Mouse (Mus musculus) thymus, postnatal 10 days (tissue): ENCODE measurements at regions not wholly inside any gene's neighbourhood (a gene's known extent, or its start where the extent isn't known, plus 50 kb on each side); places are given as distances from the start of the nearest gene placed in this dataset.
"Not testable (repeated sequence)": the region's sequence is repeated elsewhere in the genome, so short reads cannot be mapped to it uniquely, and the experiment has no call there.

Experiments
- DNase-seq, 2 experiments: peaks; one replicate each; pipeline ENCODE4 v3.0.0; 2021; ENCODE audit warnings: low spot score in 2 of 2

DNA sequence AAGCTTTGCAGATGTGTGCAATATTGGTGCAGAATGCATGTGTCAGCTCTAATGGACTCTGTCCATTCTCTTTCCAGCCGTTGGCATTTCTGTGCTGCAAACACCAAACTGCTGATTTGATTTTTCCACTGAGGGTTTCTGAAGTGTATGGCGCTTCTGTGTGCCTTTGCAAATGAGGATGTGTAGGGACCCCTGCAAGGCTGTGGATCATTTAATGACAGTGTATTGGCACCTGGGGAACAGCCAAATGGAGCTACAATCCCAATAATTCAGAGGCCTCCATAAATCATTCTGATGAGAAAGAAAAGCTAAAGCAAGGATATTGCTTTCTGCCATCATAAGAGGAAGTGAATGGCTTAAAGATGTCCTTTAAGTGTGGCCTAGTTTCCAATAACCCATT lies 305.9 kb upstream of the Pkdcc start:
- no peak for DNase-seq

DNA sequence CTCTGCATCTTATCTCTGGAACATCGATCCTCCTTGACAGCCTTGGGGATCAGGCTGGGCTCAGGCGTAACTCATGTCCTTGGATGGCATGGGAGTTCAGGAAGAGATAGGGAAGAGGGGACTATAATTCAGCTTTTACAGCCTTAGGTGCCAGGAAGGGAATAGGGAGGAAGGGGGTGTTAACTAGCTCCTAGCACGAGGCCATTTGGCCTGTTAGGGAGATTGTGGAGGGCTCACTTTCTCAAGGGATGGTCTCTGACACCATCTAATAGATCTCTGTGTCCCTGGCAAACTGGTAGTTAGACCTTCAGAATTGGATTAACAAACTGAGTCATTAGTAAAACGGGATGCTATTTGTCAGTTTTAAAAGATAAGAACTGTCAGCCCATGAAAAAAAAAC lies 292.1 kb upstream of the Pkdcc start:
- DNase-seq = not testable (repeated sequence)

DNA sequence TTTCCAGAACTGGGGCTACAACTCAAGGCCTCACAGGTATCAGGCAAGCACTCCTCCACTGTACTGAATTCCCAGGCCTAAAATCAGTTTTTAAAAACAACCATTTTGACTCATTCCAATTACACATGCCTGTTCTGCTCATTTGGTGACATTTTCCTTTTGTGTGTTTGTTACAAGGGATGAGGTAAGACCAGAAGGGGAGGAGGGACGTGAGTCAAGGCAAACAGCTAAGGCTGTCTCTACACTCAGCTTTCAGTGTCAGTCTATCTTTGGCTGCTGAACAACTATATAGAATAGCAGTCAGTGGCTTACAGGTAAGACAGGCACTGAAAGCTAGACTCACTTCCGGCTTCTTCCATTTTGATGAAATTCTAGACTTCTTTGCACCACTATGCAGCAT lies 289.3 kb upstream of the Pkdcc start:
- no peak for DNase-seq

- DNase-seq = no peak
These were observed 287.4 kb upstream of the Pkdcc start for GRCm38 (mm10) chr17:82927681-82928080.

- DNase-seq = no peak
These were observed 285.6 kb upstream of the Pkdcc start for GRCm38 (mm10) chr17:82929511-82929910.

- DNase-seq = no peak
These were observed 284.4 kb upstream of the Pkdcc start for GRCm38 (mm10) chr17:82930738-82931137.

DNA sequence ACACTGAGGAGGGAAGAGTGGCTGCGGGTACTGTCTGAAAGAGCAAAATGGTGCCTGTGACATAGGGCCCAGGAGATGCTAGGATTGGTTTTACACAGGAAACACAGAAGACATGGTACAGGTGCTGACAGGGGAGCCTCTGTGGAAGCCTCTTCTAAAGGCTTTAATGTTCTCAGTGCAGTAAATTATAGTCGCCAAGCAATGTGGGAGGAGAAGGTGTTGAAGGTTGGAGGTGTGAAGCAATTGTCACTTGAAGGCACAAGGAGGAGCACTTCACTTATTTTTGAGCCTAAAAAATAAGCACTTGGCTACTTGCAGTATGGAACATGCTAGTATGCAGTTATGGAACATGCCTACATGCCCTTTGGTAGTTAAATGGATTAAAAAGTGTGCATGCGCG lies 283.6 kb upstream of the Pkdcc start:
- no peak for DNase-seq

GRCm38 (mm10) chr17:82936836-82937235 lies 278.3 kb upstream of the Pkdcc start:
- no peak for DNase-seq

GRCm38 (mm10) chr17:82946083-82946482 lies 269.0 kb upstream of the Pkdcc start:
- DNase-seq = no peak

- no peak for DNase-seq
These were observed 265.3 kb upstream of the Pkdcc start for GRCm38 (mm10) chr17:82949794-82950193.

DNA sequence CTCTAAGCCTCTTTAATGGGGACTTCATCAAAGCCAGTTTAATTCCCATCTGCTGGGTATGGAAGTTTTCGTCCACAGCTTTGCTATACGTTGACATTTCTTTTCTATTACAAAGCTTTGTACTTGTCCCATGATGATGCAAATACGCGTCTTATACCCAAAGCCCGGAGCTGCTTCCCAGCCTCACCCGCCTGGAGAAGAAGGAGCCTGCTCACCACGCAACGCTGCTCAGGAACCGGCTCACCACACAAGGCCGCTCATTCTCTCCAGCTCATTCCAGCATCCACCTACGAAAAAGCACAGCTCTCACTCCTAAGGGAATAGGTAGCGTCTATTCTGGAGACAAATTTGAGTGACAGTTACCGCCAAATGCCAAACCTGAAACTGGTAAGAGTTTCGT lies 264.8 kb upstream of the Pkdcc start:
- no peak for DNase-seq

DNA sequence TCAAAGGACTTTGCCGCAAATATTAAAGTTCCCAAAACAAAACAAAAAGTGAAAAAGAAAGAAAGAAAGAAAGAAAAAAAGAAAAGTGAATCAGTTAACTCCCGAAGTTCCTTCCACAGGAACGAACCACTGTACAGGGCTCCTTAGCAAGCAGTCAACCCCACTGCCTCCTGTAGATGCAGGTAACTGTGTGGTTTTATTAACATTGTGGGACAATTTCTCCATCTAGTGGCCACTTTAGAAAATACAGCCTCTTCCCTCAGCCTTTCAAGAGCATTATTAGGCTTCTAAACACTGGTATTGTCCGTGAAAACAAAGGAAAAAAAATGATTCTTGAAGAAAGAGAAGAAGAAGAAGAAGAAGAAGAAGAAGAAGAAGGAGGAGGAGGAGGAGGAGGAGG lies 257.7 kb upstream of the Pkdcc start:
- peak in 1 of 2 experiments; percentile 7 for DNase-seq

- DNase-seq = no peak
These were observed 251.7 kb upstream of the Pkdcc start for GRCm38 (mm10) chr17:82963374-82963773.

DNA sequence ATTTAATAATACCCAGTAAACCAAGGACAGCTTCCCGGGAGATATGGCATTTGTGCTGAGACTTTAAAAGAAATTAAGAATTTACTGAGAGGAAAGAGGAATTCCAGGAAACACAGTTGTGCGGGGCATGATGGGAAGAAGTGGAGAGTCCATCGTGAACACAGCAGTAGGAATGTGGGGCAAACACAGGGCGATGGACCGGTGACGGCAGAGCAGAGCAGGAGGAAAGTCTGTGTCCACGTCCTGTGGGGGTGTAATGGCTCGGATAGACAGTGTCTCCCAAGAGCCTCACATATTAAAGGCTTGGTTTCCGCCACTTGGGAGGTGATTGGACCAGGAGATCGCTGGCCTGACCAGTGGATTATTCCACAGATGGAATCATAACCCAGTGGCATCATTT lies 215.4 kb upstream of the Pkdcc start:
- no peak for DNase-seq

DNA sequence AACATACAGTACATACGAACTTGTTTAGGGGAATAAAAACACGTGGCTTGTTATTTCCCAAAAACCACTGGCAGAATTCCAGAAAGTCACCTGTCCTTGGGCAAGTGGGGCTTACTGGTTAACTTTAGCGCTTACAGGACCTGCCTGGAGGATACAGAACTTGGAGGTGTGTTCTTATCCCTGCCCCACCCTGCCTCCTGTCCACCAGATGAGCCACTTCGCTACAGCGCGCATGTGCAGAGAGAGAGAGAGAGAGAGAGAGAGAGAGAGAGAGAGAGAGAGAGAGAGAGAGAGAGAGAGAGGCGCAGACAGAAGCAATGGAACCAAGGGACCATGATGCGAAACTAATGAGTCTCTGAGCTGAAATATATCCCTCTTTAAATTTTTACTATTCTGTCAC lies 214.7 kb upstream of the Pkdcc start:
- no peak for DNase-seq

DNA sequence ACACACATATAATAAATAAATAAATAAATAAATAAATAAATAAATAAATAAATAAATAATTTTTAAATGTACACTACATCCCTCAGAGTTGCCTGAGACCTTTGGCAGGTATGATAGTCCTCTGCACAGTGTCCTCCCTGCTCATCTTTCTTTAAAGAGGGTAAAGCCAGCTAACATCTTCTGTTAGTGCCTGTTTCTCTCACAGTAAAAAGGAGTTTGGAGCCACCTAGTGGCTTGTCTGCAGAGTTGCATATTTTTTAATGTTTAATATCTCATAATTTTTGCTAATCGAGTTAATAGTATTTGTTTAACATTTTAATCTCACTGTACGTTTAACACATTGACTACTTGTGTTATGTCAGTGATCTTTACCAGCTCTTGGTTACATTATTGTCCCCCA lies 213.5 kb upstream of the Pkdcc start:
- no peak for DNase-seq

DNA sequence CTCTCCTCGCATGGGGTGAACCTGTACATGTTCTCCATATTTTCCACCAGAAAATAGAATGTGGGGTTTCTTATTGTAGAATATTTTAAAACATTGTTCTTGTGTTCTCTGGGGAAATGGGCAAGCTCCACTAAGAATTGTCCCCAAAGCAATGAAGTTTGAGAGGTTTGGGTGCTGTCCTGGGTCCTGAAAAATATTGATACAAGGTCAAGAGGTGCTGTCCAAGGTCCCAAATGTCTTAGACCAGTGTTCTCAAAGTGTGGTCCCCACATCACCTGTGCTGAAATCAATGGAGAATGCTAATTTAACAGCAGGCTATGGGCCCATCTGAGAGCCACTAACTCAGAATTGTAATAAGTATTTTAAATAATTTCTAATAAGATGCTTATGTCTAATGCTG lies 204.2 kb upstream of the Pkdcc start:
- DNase-seq = no peak

- no peak for DNase-seq
These were observed 199.4 kb upstream of the Pkdcc start for GRCm38 (mm10) chr17:83015656-83016055.

DNA sequence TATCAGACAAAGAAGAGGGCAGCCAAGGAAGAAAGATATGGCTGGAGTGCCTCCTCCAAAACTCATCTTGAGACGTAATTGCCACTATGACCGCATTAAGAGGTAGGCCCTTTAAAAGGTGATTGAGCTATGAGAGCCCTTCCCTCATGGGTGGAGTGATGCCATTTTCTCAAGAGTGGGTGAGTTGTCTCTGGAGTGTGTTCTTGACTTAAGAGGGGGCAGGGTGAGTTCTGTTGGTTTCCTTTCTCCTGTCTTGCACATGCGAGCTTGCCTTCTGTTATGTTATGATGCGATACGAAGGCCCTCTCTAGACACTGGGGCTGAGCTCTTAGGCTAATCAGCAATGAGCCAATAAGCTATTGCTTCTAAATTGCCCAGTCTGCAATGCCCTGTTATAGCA lies 198.2 kb upstream of the Pkdcc start:
- DNase-seq = no peak

- no peak for DNase-seq
These were observed 195.8 kb upstream of the Pkdcc start for GRCm38 (mm10) chr17:83019267-83019666.

GRCm38 (mm10) chr17:83020576-83020975 lies 194.5 kb upstream of the Pkdcc start:
- no peak for DNase-seq

DNA sequence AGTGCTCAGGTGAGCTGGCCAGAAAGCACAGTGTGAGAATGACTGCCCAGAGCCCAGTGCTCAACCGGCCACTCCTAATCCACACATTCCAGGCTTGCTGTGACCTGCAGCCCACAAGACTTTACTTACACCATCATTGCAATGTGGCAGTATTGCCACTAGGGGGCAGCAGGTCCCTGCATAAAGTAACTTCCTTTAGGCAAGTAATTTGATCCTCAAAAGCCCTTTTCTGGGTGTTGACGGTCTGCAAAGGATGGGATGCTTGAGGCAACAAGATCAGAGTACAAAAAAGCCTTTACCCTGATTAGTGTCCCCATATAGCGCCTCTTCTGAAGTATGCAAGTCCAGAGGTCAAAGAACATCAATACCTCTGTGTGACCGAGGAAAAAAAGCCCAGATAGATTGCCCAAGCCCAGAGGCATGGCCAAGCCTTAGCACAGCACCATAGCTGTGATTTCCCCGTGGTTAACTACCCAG lies 189.7 kb upstream of the Pkdcc start:
- DNase-seq = peak; percentile 33 to 72

GRCm38 (mm10) chr17:83034914-83035573 lies 180.0 kb upstream of the Pkdcc start:
- no peak for DNase-seq

DNA sequence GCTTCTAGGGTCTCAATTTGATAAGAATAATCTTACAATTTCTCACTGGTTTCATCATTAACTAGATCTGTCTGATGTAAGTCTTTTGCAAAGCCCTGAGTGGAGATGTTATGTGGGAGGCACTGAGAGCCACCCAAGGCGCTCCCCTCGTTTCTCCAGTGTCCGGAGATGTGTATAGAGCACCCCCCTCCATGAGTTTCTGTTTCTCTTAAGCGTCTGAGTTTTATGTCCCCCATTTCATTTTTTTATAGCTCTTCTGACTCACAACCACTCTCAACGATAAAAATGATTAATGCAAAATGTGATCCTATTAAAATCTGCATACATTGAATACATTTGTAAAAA lies 179.5 kb upstream of the Pkdcc start:
- no peak for DNase-seq
